Mouse (Mus musculus) splenic B cell, adult 2 months (primary cell): Measurements from ENCODE around the gene Gm1993.
"Not testable (repeated sequence)": the region's sequence is repeated elsewhere in the genome, so short reads cannot be mapped to it uniquely, and the experiment has no call there.

Experiments used
- DNase-seq: peaks from one replicate; pipeline ENCODE4 v3.0.0-alpha.2; 2011; ENCODE audit warnings: low read depth, low spot score
- H3K27me3 ChIP-seq: 2 replicates; pipeline ENCODE4 v1.6.1; 2012; ENCODE audit warnings: mild to moderate bottlenecking, low read length, moderate library complexity, mixed read lengths; ENCODE audit not compliant: control insufficient read depth, poor library complexity, insufficient read depth, severe bottlenecking
- H3K36me3 ChIP-seq: 2 replicates; pipeline ENCODE4 v1.6.1; 2012; ENCODE audit warnings: mild to moderate bottlenecking, low read length, moderate library complexity, mixed read lengths; ENCODE audit not compliant: control insufficient read depth, poor library complexity, insufficient read depth, severe bottlenecking

The Gm1993 gene

DNA sequence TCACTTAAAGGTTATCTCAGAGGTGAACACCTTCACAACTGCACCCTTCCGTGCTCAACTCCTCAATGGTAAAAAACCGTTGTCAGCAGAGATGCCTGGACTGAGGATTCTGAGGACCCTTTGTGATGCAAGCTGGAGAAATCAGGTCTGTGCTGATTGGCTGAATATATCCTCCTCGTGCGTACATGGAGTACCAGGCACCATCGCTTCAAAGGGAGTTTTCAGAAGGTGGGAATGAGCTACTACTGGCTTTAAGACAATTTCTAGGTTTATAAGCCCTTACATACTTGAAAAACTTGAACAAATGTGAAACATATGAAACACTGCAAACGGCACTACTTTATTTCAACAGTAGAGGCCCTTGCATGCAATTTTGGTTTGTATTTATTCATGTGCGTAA lies at the start of gene Gm1993:
Gm1993 (minus strand) TSS at position 101 of the 400 bp plus-strand sequence.
- H3K36me3 ChIP-seq, H3K27me3 ChIP-seq, DNase-seq: not testable (repeated sequence)
